Mouse (Mus musculus) T-helper 17 cell (primary cell): ENCODE data around the gene Sdk2.

Experiments used
- in situ Hi-C, 2 experiments: fragments of 300-600 bp; cut with MboI, MseI; formaldehyde crosslinking; loops; 1 replicate in 1 of 2; 2 replicates in 1 of 2; pipeline ENCODE4 v1.15.1; 2025; ENCODE audit warnings: high pct_unique_total_duplicates in 2 of 2

The Sdk2 gene

DNA sequence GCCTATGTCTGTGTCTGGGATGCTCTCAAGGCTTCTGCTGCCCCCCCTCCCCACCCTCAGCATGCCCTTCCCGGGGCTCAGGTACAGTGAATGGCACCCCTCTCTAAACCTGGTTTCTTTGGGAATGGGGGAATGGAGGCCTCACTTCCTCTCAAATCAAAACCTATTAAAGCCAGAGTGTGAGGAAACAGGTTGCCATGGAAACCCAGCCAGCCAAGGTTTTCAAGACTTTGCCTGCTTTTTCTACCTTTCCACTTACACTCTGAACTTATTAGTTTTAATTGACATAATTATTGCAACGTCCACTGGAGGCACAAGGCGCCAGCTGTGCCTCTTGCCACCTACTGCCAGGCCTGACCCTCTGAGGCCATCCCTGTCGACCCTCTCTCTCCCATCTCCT lies 135.1 kb downstream of the Sdk2 start:
- in situ Hi-C loops, result no loop called here

DNA sequence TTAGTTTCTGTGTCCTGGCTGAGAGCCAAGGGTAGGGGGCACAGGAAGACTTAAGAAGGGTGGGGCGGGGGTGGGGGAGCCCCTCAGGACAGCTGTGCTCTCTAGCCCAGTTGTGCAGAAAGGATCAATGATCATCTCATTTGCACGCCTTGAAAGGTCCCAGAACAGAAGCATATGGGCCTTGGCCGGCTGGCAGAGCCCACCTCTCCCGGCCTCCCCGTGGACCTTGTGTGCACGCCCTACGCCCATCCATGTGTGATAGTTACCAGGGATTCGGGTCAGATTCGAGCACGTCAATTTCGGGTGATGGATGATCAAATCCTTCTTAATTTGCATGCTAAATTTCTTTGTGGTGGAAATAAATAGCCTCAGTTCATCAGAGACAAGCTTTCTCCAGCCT lies 136.7 kb downstream of the Sdk2 start:
- in situ Hi-C loops, result no loop called here

DNA sequence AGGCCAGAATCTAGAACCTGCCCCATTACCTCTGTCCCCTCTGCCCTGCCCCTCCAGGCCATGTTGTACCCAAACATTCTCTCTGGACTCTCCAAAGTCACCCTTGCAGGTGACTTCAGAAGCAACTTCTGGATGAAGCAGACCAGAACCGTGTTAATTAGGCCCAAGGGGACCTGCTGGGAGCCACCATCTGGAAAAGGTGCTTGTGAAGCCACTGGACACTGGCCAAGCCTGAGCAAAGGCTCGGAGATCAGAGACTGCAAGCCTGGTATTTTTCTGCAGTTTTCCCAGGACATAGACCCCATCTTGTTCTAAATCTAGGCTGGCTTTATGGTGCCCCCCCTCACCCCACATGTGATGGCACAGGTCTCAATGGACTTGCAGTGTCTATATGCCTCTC lies 138.0 kb downstream of the Sdk2 start:
- in situ Hi-C loops, result no loop called here

DNA sequence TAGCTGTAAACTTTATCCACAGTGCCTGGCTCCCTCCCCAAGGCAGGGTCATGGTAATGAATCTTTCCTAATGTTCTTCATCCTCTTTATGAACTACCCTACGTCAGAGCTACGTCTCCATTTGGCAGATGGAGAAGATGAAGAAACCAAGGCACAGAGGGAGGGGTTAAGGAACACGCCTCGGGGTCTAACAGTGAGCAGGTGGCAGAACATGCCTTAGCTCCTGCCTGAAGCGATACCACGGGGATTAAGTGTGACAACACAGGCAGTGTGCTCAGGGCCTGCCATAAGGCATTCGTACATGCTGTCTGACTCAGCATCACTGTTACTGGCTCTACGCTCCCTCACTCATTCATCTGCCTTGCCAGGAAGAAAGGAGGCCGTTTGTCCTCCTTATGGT lies 138.6 kb downstream of the Sdk2 start:
- in situ Hi-C loops, result no loop called here

DNA sequence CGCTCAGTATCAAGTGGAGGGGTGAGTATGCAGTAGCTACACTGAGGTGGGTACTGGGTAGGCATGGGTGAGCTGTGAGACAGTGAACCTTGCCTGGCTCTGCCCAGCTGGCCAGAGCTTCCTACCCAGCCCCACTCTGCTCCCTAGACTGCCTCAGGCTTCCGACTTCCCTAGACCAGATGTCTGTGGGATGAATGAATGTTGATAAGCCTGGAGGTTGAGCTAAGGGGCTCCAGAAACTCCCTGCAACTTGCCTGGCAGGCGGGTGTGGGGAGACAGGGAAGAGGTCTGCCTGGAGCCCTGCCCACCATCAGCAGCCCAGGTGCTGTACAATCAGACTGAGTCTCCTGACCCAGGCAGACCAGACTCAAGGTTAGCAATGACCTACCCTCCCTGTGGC lies 139.0 kb downstream of the Sdk2 start:
- in situ Hi-C loops, result no loop called here

DNA sequence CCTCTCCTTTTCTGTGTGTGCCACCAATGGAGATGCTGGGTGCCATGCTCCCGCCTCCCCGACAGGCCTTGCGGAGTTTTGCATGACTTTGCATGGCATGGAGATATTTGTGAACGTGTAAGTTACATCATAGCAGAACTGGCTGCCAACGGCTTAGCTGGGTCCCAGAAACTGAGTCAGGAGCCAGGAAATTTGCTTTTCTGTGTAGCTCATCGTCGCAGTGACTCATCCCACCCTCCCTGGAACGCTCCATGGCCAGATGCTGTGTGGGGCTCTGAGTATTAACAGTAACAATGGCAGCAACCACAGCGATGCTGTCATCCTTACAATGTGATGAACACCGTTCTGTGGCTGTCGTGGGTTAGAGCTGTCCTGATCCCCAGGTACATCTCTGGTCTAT lies 139.6 kb downstream of the Sdk2 start:
- in situ Hi-C loops, result no loop called here

DNA sequence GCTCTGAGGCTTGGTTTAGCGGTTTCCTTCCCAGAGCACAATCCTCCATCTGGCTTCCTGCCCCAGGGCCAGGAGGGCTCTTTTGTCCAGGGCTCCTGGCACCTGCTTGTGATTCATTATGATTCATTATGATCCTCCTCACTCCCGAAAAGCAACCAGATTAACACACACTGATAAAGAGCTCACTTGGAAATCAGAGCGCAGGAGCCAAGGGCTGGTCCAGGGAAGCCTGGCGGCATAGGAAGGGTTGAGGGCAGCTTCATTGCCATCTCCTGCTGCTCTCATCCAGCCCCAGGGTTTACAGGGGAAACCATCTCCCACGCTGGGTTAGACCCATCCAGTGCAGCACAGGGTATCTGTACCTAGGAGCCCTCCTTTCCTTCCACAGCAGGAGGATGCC lies 143.7 kb downstream of the Sdk2 start:
- in situ Hi-C loops, result no loop called here

DNA sequence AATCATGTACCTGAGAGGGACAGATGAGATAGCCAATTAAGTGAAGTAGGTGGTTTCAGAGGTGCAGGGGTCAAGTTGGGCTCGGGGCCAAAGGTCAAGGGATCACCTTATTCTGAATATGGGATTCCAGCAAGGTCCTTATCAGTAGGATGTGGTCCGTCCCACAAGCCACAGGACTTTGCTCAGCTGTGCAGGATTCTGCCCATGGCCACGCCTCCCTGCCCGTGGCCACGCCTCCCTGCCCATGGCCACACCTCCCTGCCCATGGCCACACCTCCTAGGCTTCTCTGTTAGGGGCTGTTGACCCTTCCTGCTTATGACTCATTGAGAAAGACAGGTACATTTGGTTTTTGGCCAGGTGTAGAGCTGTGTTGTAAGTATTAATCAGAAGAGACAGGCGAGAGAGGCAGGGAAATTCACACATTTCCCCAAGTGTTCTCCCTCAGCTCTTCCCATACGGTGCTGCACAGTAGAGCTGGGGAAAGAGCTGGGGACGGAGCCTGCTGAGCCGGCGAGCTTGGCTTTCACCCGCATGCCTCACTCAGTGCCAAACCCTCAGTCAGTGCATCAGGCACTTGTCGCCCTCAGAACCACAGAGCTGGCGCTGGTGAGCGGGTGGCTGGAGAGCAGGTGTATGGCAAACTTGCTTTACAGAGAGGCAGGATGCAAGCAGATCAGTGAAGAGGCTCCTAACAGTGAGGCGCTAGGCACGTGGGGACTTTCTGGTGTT lies 163.6 kb downstream of the Sdk2 start:
- in situ Hi-C loops, result no loop called here

DNA sequence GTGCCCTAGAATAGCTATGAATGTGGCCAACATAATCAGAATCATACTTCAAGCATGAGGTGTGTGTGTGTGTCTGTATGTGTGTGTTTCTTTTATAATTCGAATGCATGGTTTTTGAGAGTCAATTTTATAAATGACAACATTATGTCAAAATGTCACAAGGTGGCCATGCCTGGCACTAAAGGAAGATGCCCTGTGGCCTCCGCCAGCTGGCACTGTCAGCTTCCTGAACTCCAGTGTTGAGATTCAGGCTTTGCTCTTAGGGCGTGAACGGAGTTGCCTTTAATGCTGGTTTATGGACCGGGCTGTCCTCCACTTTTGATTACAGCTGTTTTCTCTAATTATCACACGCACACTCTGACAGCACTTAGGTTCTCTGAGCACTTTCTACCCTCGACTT lies 164.9 kb downstream of the Sdk2 start:
- in situ Hi-C loops, result no loop called here

DNA sequence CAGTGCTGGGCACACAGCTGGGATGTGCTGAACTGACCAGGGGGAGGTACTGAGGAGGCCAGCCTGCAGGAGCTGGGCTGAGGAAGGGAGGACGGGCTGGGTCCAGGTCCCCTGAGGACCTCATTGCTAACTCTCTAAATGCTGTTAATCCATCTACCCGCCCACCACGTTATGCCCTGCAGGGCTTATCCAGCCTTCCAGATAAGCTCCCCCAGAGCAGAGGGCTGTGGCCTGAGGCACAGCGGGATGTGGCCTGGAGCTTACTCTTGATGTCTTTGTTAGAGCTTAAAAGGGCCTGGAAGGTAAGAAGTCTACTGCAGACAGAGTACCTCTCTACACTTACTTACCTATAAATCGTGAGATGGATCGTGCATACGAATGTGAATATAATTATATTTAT lies 168.2 kb downstream of the Sdk2 start:
- in situ Hi-C loops, result no loop called here

DNA sequence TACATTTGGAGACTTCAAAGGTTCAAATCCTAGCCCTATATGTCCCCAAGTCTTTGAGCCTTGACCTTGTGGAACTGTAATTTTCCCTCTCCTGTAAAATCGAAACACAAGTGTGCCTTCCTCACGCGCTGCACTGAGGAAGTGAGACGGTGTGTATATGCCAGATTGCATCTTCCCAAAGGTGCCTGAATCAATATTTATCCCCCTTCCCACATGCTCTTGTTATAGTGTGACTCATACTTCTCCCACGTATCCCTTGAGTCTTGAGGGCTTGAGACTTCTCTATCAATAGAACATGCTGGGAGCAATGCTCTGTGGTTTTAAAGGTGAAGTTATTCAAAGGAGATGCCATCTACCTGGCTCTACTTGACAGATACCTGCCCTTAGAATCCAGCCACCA lies 170.8 kb downstream of the Sdk2 start:
- in situ Hi-C loops, result no loop called here

DNA sequence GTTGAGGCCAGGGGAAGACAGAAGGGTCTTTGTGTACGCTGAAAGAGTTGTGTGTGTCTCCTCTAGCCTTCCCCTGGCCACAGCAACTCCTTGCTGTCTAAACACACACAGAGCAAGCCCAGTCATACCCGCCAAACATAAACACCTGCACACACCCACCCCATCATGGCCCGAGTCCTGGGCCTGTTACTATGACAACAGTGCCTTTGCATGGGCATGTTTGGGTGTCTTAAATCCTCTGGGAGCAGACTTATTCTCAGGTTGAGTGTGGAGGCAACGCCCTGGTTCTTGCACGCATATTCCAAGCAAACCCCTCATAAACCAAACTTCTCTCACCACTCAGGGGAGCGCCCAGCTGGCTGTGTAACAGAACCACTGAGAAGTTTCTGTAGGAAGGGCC lies 173.9 kb downstream of the Sdk2 start:
- in situ Hi-C loops, result no loop called here

DNA sequence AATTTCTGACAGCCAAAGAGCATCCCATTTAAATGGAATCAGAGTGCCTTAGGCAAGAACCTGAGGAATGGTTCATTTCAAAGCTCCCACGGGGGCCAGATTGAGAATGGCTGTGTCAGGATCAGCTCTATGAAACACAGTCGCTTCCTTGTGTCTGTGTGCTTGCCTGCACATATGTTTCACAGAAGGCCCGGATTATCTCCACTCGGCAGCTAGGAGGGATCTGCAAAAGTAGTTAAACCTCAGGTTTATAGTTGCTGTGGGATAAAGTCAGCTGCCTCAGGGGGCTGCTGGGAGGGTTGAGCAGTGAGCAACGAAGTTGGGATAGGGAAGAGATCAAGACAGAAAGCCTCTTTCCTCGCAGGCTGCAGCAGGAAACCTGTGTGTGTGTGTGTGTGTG lies 174.8 kb downstream of the Sdk2 start:
- in situ Hi-C loops, result no loop called here

DNA sequence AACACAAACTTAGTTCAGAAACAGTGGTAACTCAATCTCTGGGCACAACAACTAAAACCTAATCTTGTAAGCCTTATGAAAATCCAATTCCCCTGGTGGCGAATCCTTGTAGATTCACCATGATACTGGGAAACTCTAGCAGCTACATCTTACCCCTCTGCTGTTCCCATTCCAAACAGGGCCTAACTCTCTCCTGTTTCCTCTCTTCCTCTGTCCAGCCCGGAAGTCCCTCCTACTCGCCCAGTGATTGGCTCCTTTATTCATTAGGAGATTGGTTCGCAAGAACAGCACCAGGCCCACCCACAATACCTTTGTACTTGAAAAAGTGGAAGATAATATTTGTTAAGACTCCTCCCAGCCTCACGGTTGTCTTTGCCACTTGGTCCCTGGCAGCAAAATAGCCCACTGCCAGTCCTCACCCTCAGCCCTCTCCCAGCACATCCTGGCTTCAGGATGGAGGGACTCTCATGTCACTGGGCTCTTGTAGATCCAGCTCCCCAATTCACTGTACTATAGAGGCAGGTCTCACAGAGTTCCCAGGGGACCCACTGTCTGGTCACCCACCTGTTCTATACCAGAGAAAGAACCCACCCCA lies 178.6 kb downstream of the Sdk2 start:
- in situ Hi-C loops, result no loop called here

DNA sequence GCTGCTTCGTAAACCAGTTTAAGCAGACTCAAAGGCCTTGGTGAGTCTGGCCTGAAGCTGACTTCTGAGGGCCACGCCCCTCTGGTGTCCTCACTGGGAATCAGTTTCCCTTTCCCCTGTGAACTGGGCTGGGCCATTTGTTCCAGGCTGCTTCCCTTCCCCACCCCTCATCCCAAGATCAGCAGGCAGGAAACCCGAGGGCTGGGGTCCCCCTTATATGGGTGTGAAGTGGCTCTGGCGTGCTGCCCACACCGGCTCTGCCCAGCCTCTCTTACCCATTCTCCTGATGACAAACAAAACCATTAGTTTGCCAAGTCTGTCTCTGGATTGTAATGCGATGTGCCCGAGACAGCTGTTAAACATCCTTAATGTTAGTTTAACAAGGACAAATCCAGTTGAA lies 180.5 kb downstream of the Sdk2 start:
- in situ Hi-C loops, result no loop called here

DNA sequence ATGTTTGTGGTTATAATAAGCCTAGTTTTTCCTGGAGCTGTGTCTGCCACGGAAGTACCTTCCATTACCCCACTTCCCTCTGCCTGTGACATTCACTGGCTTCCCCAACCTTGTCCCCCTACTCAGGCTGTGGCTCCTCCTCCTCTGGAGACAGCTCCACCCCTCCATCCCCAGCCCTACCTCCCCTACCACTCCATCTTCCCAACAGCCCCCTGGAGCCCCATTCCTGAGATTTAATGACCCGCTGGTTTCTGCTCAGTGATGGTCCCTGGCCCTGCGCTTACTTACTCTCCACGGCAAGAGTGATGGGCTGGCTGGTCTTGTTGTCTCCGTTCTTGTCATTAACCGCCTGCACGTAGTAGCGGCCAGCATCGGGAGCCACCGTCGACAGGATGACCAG lies 181.9 kb downstream of the Sdk2 start:
- in situ Hi-C loops, result no loop called here

DNA sequence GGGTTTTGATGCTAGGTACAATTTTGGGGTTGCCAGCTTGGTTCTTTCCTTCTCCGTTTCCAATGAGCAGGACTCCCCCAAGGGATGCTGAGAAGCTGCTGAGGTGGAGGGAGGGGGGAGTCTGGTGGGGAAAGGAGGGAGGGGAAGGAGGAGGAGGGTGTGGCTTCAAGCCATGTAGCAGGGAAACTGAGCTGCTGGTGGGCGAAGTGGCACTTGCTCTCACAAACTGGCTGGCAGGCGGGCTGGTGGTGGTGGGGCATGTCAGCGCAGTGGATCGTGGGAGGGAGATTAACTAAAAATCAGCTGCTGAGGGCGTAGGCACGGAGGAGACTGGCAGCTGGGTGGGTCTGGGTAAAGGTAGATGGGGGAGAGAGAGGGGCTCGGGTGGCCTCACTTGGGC lies 183.8 kb downstream of the Sdk2 start:
- in situ Hi-C loops, result no loop called here

DNA sequence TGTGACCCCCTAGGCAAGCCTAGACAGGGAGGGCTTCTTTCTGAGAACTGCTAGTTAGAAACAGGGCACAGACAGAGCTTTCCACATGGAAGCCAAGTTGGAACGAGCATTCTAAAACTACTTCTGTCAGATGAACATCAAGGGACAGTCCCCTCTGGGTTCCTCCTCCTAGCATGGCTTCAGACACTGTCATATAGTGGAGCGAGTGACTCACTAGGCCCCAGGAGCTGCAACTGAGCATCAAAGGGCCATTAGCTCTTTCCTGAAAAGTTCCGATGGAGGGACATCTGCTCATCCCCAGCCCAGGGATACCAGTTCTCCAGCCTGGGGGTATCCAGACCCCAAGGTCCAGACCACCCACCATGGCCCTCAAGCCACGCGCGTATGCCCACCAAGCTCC lies 185.0 kb downstream of the Sdk2 start:
- in situ Hi-C loops, result no loop called here

DNA sequence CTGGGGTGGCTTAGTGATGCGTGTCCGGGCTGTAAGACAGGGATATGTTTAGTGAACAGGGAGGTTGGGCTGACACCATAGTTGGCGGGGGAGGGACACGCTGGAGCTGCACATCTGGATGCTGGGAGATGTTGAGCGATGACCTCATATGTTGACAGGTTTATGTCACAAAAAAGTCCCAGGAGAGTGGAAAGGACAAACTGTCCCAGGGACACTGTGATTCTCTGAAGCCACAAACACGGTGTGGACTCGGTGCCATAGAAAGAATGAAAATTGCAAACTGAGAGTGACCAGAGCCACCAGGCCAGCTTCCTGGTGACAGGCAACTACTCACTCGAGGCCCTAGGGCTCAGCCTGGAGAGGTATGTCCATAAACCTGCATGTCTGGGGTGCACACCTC lies 199.8 kb downstream of the Sdk2 start:
- in situ Hi-C loops, result no loop called here

DNA sequence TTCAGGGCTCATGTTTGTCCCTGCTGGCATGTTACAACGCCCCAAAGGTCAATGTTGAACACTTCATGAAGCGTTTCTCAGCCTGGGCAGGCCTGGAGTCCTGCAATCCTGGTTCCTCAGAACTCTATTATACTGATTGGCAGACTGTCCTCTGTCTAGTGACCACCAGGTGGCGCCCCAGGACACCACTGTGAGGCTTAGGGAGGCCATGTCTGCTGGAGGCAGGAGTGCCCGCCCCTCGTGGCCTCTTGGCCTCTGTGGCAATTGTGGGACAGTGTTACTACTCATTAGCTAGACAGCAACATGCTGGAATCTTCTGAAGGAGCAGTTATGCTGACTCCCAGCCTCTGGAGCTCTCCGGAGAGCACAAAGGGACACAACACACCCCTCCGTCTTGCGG lies 201.2 kb downstream of the Sdk2 start:
- in situ Hi-C loops, result no loop called here

DNA sequence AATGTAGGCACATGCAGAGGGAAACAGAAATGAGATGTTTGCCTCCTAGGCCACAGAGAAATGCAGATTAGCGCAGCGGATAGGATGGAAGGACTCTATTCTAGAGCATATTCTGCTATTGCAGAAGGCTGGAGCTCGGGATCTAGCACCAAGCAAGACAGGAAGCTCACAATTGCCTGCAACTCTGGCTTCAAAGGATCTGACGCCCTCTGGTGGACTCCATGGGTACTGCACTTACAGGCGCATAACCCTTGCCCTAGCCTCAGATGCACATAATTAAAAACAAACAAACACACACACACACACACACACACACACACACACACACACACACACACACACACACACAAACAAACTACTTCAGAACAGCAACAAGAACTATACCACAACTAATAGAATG lies 203.4 kb downstream of the Sdk2 start:
- in situ Hi-C loops, result no loop called here

DNA sequence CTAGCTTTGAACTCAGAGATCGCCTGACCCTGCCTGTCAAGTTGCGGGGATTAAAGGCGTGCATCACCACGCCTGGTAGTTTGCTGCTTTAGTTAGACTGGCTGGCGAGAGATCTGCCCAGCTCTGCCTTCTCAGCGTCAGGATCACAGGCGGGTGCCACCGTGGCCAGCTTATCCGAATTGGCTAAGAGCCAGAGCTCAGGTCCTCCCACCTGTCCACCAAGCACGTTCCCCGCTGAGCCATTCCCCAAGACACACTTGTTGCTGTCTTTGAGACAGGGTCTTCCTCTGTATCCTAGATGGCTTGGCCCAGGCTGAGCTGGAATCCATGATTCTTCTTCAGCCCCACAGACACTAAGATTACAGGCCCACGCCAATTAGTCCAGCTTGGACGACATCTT lies 211.2 kb downstream of the Sdk2 start:
- in situ Hi-C loops, result no loop called here

DNA sequence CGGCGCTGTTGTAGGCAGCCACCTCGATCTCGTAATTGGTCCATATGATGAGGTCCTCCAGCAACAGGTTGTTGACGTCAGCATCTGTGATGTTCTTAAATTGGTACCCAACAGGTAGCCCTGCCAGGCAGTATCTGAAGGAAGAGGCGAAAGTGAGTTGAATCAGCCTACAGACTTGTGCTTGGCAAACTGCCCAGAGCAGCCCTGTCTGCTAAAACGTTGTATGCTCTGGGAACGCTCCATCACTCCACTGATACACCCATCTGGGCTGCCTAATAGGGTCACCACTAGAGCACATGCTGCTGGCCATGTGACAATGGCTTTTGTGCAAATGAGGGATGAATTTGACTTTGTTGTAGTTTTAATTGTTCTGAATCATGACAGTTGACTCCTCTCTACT lies 215.1 kb downstream of the Sdk2 start:
- in situ Hi-C loops, result no loop called here

DNA sequence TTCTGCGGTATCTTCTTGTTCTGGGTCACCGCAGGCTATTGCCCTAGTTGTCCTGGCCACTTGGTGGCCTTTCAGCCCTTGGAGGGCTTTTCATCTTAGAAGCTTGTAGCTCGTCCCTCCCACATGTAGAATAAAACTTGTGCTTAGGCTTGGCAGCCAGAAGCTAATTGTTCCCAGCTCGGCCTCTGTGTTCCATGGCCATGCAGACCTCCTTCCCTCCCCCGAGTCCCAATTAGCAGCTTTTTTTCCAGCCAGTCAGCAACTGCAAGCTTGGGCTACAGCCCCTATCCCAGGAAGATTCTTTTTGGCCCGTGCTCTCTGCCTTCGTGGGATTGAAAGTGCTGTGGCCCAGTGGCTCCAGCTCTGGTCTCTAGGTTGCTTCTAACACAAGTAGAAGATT lies 217.5 kb downstream of the Sdk2 start:
- in situ Hi-C loops, result no loop called here
